Mouse (Mus musculus) hindbrain, embryonic 16.5 days (tissue): ENCODE data around the gene Chuk. TPM values are rescaled to one million over a fixed set of nuclear protein-coding genes. Genes with fewer than 3 reads are reported as not detected.

Experiments
- ATAC-seq: fragments of 200-750 bp; cut with Nextera tagmentation; 2 replicates; pipeline ENCODE4 v1.8.0; 2017; ENCODE audit warnings: moderate TSS enrichment, moderate library complexity
- H3K27ac ChIP-seq: fragments of 300-500 bp; sonication (generic); 2 replicates; pipeline ENCODE4 v1.5.1; 2014; ENCODE audit warnings: low read depth, mild to moderate bottlenecking, control low read depth, low read length, moderate library complexity
- H3K27me3 ChIP-seq: fragments of 300-500 bp; sonication (generic); replicated peaks from 2 replicates; pipeline ENCODE4 v1.6.1; 2014; ENCODE audit warnings: low read length; ENCODE audit not compliant: control insufficient read depth, insufficient read depth
- H3K36me3 ChIP-seq: fragments of 300-500 bp; sonication (generic); 2 replicates; pipeline ENCODE4 v1.6.1; 2014; ENCODE audit warnings: mild to moderate bottlenecking, low read length, moderate library complexity, mixed read lengths; ENCODE audit not compliant: control insufficient read depth, insufficient read depth
- H3K4me1 ChIP-seq: fragments of 300-500 bp; sonication (generic); 2 replicates; pipeline ENCODE4 v1.6.1; 2014; ENCODE audit warnings: low read depth, low read length; ENCODE audit not compliant: control insufficient read depth, insufficient read depth
- H3K4me2 ChIP-seq: fragments of 300-500 bp; sonication (generic); 2 replicates; pipeline ENCODE4 v1.6.1; 2014; ENCODE audit warnings: mild to moderate bottlenecking, low read length, control low read depth, moderate library complexity
- H3K4me3 ChIP-seq: fragments of 300-500 bp; sonication (generic); 2 replicates; pipeline ENCODE4 v1.5.1; 2014; ENCODE audit warnings: mild to moderate bottlenecking, low read length, control low read depth, moderate library complexity
- H3K9ac ChIP-seq: fragments of 300-500 bp; sonication (generic); 2 replicates; pipeline ENCODE4 v1.6.1; 2014; ENCODE audit warnings: low read depth, mild to moderate bottlenecking, control low read depth, low read length, moderate library complexity
- H3K9me3 ChIP-seq: fragments of 300-500 bp; sonication (generic); 2 replicates; pipeline ENCODE4 v1.6.1; 2014; ENCODE audit warnings: mild to moderate bottlenecking, low read length, moderate library complexity; ENCODE audit not compliant: control insufficient read depth
- WGBS: fragments of 180-500 bp; shearing (Covaris S2); extraction: QIAGEN DNeasy Blood & Tissue Kit; methylation state at CpG from one replicate; pipeline ENCODE4 v1.1.7; 2014; 5-methylcytosine and 5-hydroxymethylcytosine counted together
- polyA plus RNA-seq: library from polyadenylated mRNA; unstranded; fragments of >200 nt; fragmentation: Nextera tagmentation; extraction: Ambion mirVana; gene quantifications from 2 replicates; pipeline ENCODE4 v1.2.1, GENCODE M21; 2015

Gene Chuk
- polyA plus RNA-seq: 54.3 and 57.0 TPM in 2 replicates

- H3K27ac ChIP-seq: peak within 1 kb of the TSS; percentile 80
- H3K36me3 ChIP-seq: peaks cover 7% of the 10 kb centered on the region
- no peaks in the 10 kb centered on the region for H3K27me3 ChIP-seq
Measured at GRCm38 (mm10) chr19:44106831-44107660, at the start of gene Chuk. Chuk (minus strand) TSS chr19:44107480.

GRCm38 (mm10) chr19:44157005-44157404 lies 49.7 kb upstream of the Chuk start:
- no peaks in the 10 kb centered on the region for H3K4me1 ChIP-seq
- peaks cover 5% of the 10 kb centered on the region for H3K27me3 ChIP-seq
- H3K36me3 ChIP-seq: no peaks in the 10 kb centered on the region
- WGBS: 95% methylated on average over 10 of the region's 10 CpGs
- no peak overlapping the region for H3K27ac ChIP-seq
- no peak for ATAC-seq
- H3K9ac ChIP-seq: no peak overlapping the region
- no peak overlapping the region for H3K4me3 ChIP-seq
- H3K4me2 ChIP-seq: no peak overlapping the region
- no peaks in the 10 kb centered on the region for H3K9me3 ChIP-seq

More at GRCm38 (mm10) chr19:44106831-44107660, at the start of gene Chuk:
- peak within 1 kb of the TSS; percentile 93 for H3K4me2 ChIP-seq
- H3K4me3 ChIP-seq: peak within 1 kb of the TSS; percentile 99
- H3K9me3 ChIP-seq: no peaks in the 10 kb centered on the region
- WGBS: 1% methylated on average over 67 of the region's 67 CpGs
- H3K9ac ChIP-seq: peak within 1 kb of the TSS; percentile 100
- peaks cover 16% of the 10 kb centered on the region for H3K4me1 ChIP-seq
- peak; percentile 99 for ATAC-seq

GRCm38 (mm10) chr19:44153781-44154180 lies 46.5 kb upstream of the Chuk start:
- ATAC-seq: no peak
- Histone ChIP-seq H3K4me2 (no peak overlapping the region), H3K27ac (no peak overlapping the region), H3K27me3 (peaks cover 8% of the 10 kb centered on the region), H3K4me3 (no peak overlapping the region), H3K9ac (no peak overlapping the region), H3K36me3 (no peaks in the 10 kb centered on the region), H3K4me1 (no peaks in the 10 kb centered on the region), H3K9me3 (no peaks in the 10 kb centered on the region)
- WGBS: 82% methylated on average over 5 of the region's 5 CpGs

GRCm38 (mm10) chr19:44148991-44149390 lies 41.7 kb upstream of the Chuk start:
- no peak overlapping the region for H3K27ac ChIP-seq
- peaks cover 11% of the 10 kb centered on the region for H3K4me1 ChIP-seq
- no peaks in the 10 kb centered on the region for H3K36me3 ChIP-seq
- H3K4me3 ChIP-seq: no peak overlapping the region
- no peaks in the 10 kb centered on the region; the same call in 1 of the 2 replicates for H3K9me3 ChIP-seq
- whole genome bisulfite sequencing: 73% methylated on average over 2 of the region's 2 CpGs
- ATAC-seq: no peak
- peaks cover 4% of the 10 kb centered on the region; the same call in 1 of the 2 replicates for H3K27me3 ChIP-seq
- no peak overlapping the region for H3K4me2 ChIP-seq
- H3K9ac ChIP-seq: no peak overlapping the region

- 20% methylated on average over 2 of the region's 2 CpGs for WGBS
- ATAC-seq: no peak
- H3K27ac ChIP-seq: no peak overlapping the region
- peaks cover 11% of the 10 kb centered on the region for H3K4me1 ChIP-seq
- H3K27me3 ChIP-seq: peaks cover 4% of the 10 kb centered on the region; the same call in 1 of the 2 replicates
- peaks cover 3% of the 10 kb centered on the region; the same call in 1 of the 2 replicates for H3K36me3 ChIP-seq
- no peak overlapping the region for H3K4me3 ChIP-seq
- H3K9me3 ChIP-seq: no peaks in the 10 kb centered on the region; the same call in 1 of the 2 replicates
- no peak overlapping the region for H3K4me2 ChIP-seq
- H3K9ac ChIP-seq: no peak overlapping the region
Measured at GRCm38 (mm10) chr19:44148345-44148744, 41.1 kb upstream of the Chuk start.

GRCm38 (mm10) chr19:44146951-44147350 lies 39.7 kb upstream of the Chuk start:
- Histone ChIP-seq H3K27ac (no peak overlapping the region), H3K9me3 (no peaks in the 10 kb centered on the region; the same call in 1 of the 2 replicates), H3K4me3 (no peak overlapping the region), H3K9ac (no peak overlapping the region), H3K27me3 (peaks cover 4% of the 10 kb centered on the region; the same call in 1 of the 2 replicates), H3K4me2 (no peak overlapping the region), H3K4me1 (peaks cover 11% of the 10 kb centered on the region), H3K36me3 (peaks cover 7% of the 10 kb centered on the region)
- WGBS: 94% methylated on average over 8 of the region's 8 CpGs
- no peak for ATAC-seq

- peak overlapping the region; percentile 75 for H3K4me3 ChIP-seq
- H3K27ac ChIP-seq: peak overlapping the region; percentile 66
- ATAC-seq: peak; percentile 67
- H3K9me3 ChIP-seq: no peaks in the 10 kb centered on the region; the same call in 1 of the 2 replicates
- WGBS: 64% methylated on average over 9 of the region's 9 CpGs
- peaks cover 4% of the 10 kb centered on the region; the same call in 1 of the 2 replicates for H3K27me3 ChIP-seq
- peak overlapping the region; percentile 75 for H3K4me2 ChIP-seq
- H3K9ac ChIP-seq: peak overlapping the region; percentile 78
- H3K4me1 ChIP-seq: peaks cover 11% of the 10 kb centered on the region
- peaks cover 9% of the 10 kb centered on the region for H3K36me3 ChIP-seq
Measured at GRCm38 (mm10) chr19:44146568-44146879, 39.2 kb upstream of the Chuk start.

- ATAC-seq: peak; percentile 93
- 2% methylated on average over 45 of the region's 46 CpGs for WGBS
- Histone ChIP-seq H3K4me3 (peak within 1 kb of the TSS; percentile 75), H3K9me3 (no peaks in the 10 kb centered on the region; the same call in 1 of the 2 replicates), H3K27me3 (peaks cover 4% of the 10 kb centered on the region; the same call in 1 of the 2 replicates), H3K9ac (peak within 1 kb of the TSS; percentile 78), H3K27ac (peak within 1 kb of the TSS; percentile 66), H3K4me1 (peaks cover 11% of the 10 kb centered on the region), H3K36me3 (peaks cover 13% of the 10 kb centered on the region), H3K4me2 (peak within 1 kb of the TSS; percentile 75)
Measured at GRCm38 (mm10) chr19:44145702-44146567, 38.7 kb upstream of the Chuk start, which contains the start of gene Bloc1s2. Bloc1s2 (minus strand) TSS chr19:44146446.
